Mouse (Mus musculus) splenic B cell, adult 2 months (primary cell): ENCODE measurements at regions not wholly inside any gene's neighbourhood (a gene's known extent, or its start where the extent isn't known, plus 50 kb on each side); places are given as distances from the start of the nearest gene placed in this dataset.

Source experiments
- DNase-seq: peaks from one replicate; pipeline ENCODE4 v3.0.0-alpha.2; 2011; ENCODE audit warnings: low read depth, low spot score
- H3K27me3 ChIP-seq: 2 replicates; pipeline ENCODE4 v1.6.1; 2012; ENCODE audit warnings: mild to moderate bottlenecking, low read length, moderate library complexity, mixed read lengths; ENCODE audit not compliant: control insufficient read depth, poor library complexity, insufficient read depth, severe bottlenecking
- H3K36me3 ChIP-seq: 2 replicates; pipeline ENCODE4 v1.6.1; 2012; ENCODE audit warnings: mild to moderate bottlenecking, low read length, moderate library complexity, mixed read lengths; ENCODE audit not compliant: control insufficient read depth, poor library complexity, insufficient read depth, severe bottlenecking

DNA sequence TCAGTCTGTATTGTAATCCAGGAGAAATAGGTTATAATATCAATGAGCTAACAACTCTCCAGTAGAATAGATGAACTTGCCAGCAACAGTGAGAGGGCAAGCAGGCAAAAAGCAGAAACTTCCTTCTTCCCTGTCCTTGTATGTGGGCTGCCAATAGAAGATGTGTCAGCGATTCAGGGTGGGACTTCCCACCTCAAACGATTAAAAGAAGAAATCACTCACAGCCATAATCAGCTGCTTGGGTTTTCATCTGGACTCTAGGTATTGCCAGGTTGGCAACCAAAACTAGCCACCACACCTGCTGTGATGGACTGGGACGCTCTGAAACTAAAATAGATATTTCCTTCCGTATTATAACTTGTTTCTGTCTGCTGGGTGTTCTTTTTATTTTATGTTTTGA is 133.2 kb upstream of the Map3k1 start:
- Histone ChIP-seq H3K36me3 (no peaks in the 10 kb centered on the region), H3K27me3 (no peaks in the 10 kb centered on the region)
- DNase-seq: no peak

DNA sequence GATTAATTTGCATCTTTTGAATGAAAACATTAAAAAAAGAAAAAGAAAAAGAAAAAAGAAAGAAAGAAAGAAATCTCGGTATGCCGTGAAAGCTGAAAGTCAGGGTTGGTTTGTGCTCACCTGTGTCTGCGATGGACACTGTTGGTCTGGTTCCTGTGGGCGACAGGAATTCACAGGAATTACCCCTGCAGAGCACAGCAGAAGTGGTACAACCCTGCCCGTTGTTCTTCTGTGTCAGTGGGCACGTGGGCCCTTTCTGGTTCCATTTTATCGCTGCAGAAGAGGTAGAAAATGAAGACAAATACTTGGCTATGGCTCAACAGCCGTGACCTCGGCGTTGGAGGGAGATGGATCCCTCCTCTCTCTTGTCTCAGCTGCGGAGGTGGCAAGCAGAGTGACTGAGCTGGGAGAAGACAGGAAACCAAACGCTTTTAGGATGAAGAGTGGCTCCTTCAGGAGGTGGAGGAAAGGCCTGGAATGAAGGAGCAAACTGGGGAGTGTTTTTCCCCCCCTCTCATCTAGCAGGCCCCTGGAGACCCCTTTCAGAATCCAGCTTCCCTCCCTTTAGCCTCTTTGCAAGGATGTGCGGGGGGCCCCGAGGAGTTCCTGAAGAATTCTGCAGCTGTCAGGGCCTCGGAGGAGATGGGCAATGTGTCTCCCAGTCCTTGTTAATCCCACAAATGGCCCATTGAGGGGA is 134.7 kb upstream of the Map3k1 start:
- no peak for DNase-seq

DNA sequence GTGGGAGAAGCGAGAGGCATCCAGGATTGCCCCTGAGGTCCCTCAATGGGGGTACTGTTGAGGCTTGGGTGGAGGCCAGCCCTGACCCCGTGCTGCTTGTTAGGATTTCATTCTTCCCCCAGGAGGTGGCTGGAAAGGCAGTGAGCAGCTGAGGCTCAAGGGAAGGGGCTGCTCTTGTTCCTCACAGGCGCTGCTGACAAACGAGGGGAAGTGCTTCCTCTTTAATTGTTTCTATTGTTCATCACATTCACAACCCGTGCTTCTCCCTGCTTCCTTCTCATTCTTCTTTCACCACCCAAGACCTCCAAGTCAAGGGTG is 135.3 kb upstream of the Map3k1 start:
- H3K27me3 ChIP-seq: no peaks in the 10 kb centered on the region
- DNase-seq: peak; percentile 58
- no peaks in the 10 kb centered on the region for H3K36me3 ChIP-seq

More for the DNA sequence above, 134.7 kb upstream of the Map3k1 start:
- no peaks in the 10 kb centered on the region for H3K27me3 ChIP-seq
- H3K36me3 ChIP-seq: no peaks in the 10 kb centered on the region

DNA sequence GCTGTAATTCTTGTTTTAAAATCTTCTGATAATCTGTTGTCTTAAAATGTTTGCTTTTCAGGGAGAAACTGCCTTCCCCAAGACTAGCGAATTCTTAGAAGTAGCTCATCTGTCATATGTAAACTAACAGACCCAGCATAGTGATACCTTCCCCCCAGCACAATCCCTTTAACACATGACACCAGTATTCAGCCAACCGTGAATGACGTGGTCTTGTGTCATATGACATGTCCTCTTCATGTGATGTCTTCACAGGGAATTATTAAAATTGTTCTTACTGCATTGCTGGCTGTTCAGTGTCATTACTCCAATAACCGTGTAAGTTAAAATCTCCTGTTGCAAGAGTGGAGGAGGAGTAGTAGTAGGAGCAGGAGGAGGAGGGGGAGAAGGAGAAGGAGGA is 137.5 kb upstream of the Map3k1 start:
- Histone ChIP-seq H3K27me3 (no peaks in the 10 kb centered on the region), H3K36me3 (no peaks in the 10 kb centered on the region)
- peak; percentile 88 for DNase-seq

DNA sequence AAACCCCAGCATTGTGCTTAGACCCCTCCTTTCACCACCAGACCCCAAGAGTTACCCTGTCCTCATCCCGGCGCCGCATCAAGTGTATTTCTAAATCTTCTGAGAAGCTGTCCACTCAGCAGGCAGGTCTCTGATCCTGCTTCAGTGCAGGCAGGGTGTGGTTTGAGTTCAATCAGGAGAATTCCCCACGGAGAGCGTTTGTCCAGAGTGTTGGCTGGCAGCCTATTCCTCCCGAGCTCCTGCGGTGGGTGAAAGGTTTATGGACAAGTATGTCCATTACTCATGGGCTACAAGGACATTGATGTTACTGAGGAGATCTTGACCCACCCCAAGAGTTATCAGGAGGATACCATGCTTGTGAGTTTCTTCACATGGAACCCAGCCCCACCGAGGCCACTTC is 138.0 kb upstream of the Map3k1 start:
- no peak for DNase-seq
- Histone ChIP-seq H3K36me3 (no peaks in the 10 kb centered on the region), H3K27me3 (no peaks in the 10 kb centered on the region)

DNA sequence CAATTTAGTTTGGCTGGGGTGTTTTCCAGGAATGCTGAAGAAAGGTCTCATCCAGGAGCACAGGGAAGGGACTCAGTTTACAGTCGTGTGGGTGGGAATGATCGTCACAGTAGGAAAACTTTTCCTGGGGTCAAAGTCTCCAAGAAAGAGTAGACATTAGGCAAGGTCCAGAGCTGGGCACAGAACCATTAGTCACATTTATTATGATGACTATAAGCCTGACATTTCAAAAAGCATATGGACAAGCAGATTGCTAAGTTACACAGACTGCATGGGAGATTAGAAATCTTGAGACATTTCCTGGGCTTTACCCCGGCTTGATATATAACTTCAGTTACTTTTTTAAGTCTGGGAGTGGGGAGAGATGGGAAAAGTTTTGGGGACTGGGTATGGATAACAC is 139.6 kb upstream of the Map3k1 start:
- DNase-seq: no peak
- Histone ChIP-seq H3K27me3 (no peaks in the 10 kb centered on the region), H3K36me3 (no peaks in the 10 kb centered on the region)

DNA sequence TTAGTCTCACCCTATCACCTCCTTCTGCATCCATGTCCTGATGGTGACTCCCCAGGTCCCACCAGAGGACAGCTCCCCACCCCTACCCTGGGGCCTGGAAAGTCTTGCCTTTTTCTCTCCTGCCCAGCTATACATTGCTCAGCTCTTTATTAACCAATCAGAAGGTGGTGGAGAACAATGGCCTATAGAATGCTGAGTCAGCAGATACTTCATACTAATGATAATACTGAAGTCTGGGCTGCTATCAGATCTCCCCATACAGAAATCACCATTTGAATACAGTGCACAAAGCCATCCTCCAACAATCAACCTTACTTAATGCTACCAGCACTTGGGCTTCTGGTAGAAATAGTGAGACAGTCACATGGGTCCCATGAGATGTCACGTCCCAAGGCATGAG is 141.2 kb upstream of the Map3k1 start:
- no peak for DNase-seq
- H3K36me3 ChIP-seq: no peaks in the 10 kb centered on the region
- H3K27me3 ChIP-seq: no peaks in the 10 kb centered on the region

DNA sequence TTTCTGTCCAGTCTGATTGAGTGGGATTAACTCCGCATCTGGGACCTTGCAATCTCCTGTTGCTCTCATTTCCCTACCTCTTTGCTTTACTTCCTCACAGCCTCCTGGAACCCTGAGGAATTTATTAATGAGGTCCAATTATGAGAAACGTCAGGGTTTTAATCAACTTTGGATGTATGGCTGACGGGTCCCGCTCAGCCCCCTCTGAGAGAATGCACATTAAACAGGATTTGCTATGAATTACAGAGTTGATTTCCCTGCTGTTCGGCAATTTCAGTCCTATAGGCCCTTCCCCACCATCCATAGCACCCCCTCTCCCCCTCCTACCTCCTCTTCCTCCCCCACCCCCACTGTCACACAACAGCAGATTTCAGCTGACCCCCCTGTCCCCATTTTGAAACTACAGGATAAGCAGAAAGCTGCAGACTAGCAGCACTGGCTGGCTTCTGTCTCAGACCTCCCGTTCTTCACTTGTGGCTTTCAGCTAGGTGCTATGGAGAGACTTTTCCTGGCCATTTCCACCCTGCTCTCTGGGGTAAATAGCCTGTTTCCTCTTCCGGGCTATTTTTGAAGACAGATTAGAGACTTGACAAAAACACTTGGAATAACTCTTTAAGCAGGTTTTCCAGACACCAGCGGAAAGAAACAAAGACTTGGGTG is 145.2 kb upstream of the Map3k1 start:
- Histone ChIP-seq H3K27me3 (no peaks in the 10 kb centered on the region), H3K36me3 (no peaks in the 10 kb centered on the region)
- DNase-seq: no peak

DNA sequence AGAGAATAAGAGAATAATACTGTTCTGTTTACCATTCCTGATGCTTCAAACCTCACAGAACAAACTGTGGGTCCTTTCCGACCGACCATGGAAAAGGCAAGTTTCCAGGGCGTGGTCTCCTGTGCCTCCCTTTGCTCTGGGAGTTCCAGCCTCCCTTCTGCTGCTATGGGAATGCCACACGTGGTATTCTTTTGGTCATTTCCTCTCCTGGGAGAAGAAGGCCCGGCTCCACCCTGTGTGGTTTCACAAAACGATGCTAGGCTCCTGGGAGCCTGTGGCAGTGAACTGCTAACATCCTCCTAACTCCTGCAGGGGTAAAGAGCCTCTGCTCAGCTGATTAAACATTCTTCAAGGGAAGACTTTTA is 145.7 kb upstream of the Map3k1 start:
- Histone ChIP-seq H3K27me3 (no peaks in the 10 kb centered on the region), H3K36me3 (no peaks in the 10 kb centered on the region)
- no peak for DNase-seq

DNA sequence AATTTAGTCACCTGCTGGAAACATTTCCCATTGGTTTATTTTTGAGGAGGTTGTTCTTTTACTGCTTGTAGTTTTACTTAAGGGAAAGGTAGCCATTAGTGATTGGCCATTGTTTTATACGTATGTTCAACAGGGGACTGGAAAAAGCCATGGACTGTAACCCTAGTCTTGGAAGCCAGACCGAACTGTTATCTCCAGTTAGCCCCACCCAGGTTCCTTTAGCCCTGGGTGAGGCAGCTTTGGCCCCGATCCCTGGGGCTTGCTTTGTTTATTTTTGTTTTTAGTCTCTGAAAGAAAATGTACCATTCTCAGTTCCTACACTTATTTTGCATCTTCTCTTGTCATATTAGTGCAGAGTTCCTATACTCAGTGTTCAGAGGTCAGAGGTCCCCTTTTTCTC is 148.3 kb upstream of the Map3k1 start:
- no peaks in the 10 kb centered on the region for H3K36me3 ChIP-seq
- no peaks in the 10 kb centered on the region for H3K27me3 ChIP-seq
- no peak for DNase-seq

DNA sequence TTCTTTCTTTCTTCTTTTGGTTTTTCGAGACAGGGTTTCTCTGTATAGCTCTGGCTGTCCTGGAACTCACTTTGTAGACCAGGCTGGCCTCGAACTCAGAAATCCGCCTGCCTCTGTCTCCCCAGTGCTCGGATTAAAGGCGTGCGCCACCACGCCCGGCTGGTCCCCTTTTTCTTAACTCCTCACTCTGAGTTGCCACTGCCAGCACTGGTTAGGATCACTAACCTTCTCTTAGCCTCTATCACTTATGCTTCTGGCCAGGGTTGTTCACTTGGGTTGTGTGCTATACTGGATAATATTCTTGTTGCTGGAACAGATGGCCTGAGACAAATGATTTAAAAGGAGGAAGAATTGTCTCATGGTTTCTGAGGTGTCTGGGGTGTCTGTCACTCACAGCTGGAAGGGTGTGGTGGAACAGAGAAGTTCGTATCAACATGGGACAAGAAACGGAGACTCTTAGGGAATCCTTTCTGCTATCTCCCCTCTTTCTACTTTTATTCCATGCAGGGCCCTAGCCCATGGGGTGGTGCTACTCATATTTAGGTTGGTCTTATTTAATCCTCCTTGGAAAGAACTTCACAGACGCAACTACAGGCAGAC is 149.0 kb upstream of the Map3k1 start:
- Histone ChIP-seq H3K36me3 (no peaks in the 10 kb centered on the region), H3K27me3 (no peaks in the 10 kb centered on the region)
- DNase-seq: no peak

DNA sequence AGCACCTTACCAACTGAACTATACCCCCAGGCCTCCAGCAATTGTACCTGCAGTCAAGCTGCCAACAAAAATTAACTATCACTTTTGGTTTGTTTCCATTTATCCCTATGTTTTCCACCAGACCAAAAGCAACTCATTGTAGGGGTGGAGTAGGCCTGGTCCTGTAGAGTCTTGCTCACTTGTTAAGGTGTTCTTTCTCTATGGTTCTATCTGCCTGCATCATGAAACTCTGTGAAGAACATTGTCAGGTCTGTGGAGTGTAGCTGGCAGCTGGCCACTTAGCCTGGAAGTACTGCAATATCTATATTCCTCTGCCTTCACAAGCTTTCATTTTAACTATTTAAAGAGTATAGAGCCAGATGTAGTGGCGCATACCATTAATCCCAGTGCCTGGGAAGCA is 149.6 kb upstream of the Map3k1 start:
- Histone ChIP-seq H3K27me3 (no peaks in the 10 kb centered on the region), H3K36me3 (no peaks in the 10 kb centered on the region)
- no peak for DNase-seq

DNA sequence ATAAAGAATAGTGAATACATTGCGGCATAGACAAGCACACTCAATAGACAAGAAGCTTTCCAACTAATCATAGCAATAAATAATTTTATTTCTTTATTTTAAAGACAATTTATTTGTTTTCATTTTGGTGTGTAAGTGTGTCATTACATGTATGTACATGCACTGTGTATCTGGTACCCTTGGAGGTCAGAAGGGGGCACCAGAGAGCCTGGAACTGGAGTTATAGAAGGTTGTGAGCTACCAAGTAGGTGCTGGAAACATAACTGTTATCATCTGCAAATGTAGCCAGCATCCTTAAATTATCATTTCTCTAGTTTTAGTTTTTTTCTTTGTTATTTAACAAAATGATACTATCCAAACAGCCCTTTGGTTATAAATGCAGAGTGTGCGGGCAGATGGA is 151.2 kb upstream of the Map3k1 start:
- Histone ChIP-seq H3K36me3 (no peaks in the 10 kb centered on the region), H3K27me3 (no peaks in the 10 kb centered on the region)
- peak; percentile 47 for DNase-seq

DNA sequence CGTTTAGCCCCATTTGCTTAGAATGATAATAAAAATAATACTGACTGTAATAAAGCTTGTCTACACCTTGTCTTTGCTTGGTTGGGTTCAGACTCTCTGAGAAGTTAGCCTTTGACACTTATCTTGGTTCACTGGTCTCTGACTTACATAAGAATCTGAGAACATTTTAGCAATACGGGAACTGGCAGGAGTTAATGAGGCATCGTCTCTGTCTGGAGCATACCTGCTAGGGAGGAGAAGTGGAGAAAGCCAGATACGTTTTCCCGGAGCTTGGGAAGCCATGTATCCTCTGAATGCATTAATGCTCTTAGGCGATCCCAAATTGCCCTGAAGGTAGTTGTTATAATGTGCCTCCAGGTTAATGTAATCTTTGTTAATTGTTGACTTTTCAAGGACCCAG is 152.6 kb upstream of the Map3k1 start:
- no peaks in the 10 kb centered on the region for H3K36me3 ChIP-seq
- H3K27me3 ChIP-seq: no peaks in the 10 kb centered on the region
- no peak for DNase-seq

DNA sequence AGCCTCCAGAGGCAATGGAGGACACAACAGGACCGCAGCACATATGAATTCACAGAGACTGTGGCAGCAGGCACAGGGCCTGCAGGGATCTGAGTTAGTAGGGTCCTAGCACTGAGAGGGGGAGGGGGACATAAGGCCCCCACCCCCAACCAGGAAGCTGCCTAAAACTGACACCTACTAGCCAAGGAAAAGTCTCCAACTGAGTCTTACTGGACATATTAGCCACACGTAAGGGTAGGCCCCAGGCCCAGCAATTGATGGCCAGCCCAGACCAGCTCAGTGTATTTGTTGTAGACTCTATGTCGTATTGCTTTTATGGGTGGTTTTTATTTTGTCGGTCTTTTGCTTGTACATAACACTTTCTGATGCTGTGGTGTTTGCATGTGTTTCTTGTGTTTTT is 153.4 kb upstream of the Map3k1 start:
- no peak for DNase-seq

DNA sequence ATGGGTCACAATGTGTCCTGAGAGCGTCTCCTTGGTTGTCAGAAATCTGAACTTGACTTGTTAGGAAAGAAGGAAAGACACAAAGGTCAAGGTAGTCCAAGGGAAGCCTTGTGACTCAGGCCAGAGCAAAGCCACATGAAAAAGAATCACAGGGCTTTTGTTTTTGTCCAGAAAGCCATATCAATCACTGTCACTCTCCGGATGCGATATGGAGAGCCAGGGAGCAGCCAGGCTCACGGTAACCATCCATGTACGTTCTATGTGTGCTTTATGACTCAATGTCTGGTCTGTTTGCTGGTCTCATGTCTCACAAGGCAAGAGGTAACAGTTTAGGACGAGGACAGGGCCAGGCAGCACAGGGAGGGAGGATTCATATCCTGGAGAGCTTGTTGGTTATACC is 157.3 kb upstream of the Map3k1 start:
- DNase-seq: no peak
- no peaks in the 10 kb centered on the region for H3K27me3 ChIP-seq
- no peaks in the 10 kb centered on the region for H3K36me3 ChIP-seq

More for the DNA sequence above, 153.4 kb upstream of the Map3k1 start:
- H3K27me3 ChIP-seq: no peaks in the 10 kb centered on the region
- no peaks in the 10 kb centered on the region for H3K36me3 ChIP-seq
